Mouse (Mus musculus) c-Kit-positive CD71-negative TER-119-negative erythroid progenitor cells, embryonic 14.5 days (primary cell): ENCODE data around the gene Dnmt1.
A peak's percentile ranks its signal among the peaks of the same experiment; 100 is the strongest.

ENCODE experiments used
- DNase-seq: peaks from one replicate; pipeline ENCODE4 v3.0.0-alpha.2; 2013; ENCODE audit warnings: low read depth

Gene Dnmt1

DNA sequence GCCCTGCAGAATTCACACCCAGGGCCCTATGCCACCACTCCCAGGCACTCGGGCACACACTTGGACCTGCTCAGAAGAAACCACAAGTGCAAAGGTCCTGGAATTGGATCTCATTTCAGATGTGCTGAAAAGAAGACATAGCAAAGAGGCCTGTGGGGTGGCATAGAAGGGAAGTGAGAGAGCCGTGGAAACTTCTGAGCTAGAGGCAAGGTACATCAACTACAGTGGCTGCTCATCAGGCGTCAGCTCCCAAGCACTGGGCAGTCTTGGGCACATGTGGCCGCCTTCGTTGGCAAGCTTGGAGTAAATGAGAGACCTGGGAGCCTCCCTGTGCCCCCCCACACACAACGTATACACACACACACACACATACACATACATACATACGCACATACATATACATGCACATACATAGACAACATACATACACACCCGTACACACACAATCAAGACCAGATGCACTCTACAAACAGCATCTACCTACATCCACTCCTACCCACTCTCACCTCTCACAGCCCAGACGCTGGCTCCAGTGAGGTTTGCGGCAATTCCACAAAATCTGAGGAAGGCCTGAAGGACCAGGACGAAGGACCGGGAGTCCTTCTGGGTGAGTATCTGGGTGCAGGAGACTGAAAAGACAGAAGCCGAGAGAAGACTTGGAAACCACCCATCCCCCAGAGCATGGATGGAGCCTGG, 80.4 kb downstream of the Dnmt1 start, which contains the start of gene Angptl6:
TSS of gene Angptl6 (minus strand) at position 631 of the 696 bp plus-strand sequence.
- DNase-seq = no peak

GRCm38 (mm10) chr9:20878710-20879065, 81.0 kb downstream of the Dnmt1 start:
- DNase-seq = no peak

DNA sequence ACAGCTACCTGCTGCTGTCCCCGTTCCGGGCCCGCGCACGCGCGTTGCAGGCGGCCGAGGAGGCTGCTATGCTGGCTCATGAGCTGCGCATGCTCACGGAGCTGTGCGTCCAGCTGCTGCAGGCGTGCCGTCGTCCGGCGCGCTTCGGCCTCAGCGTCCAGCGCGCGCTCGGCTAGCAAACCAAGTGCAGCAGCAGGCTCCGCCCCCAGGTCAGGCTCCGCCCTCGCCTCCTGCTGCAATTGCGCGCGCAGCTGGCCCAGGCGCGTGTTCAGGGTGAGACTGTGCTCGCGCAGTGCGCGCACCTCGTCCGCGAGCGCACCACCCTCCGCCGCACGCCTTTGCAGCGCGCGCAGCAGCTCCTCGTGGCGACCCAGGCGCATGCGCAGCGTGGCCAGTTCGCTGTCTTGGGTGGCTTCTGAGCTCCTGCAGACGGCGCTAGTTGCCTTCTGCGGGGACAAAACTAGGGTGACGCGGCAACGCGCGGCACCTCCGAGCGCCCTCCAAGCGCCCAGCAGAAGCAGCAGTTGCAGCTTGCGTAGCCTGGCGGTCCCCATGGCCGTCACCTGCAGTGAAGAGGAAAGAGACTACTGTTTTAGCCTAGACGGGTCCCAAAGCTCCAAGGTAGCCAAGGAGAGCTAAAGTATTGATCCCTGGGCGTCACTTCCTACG, 81.5 kb downstream of the Dnmt1 start:
- peak; percentile 98 for DNase-seq

- DNase-seq = no peak
These were observed 82.3 kb downstream of the Dnmt1 start for GRCm38 (mm10) chr9:20877118-20878040.

- no peak for DNase-seq
These were observed 83.2 kb downstream of the Dnmt1 start for GRCm38 (mm10) chr9:20876318-20877117.

DNA sequence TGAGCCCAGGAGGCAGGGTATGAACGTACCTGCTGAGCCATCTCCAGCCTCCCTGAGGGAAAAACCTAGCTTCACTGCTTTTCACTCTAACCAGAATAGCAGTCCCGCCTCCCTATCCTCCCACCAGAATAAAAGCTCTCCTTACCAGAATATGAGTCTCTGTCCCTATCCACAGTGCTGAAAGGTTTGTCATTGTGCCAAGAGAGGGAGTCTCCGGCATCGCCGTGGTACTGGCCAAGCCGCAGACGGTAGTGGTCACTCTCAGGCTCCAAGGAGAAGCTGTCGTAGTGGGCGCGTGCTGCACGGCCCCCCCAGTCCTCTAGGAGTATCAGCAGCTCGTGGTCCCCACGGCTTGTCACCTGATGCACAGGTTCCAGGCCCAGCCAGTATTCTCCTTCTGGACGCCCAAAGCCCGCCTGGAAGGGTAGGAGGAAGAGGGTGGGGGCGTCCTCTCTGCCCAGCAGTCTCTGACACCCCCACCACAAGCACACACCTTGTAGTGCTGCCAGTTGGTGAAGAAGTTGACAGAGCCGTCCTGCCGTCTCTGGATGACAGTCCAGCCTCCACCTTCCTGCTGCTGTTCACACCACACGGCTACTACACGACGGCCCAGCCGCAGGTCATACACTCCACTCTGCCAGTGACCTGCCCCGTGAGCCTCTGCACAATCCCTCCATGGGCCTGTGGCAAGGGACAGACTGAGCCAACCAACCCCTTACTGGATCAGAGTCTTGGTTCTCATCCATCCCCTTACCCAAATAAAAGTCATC, 84.5 kb downstream of the Dnmt1 start:
- no peak for DNase-seq

DNA sequence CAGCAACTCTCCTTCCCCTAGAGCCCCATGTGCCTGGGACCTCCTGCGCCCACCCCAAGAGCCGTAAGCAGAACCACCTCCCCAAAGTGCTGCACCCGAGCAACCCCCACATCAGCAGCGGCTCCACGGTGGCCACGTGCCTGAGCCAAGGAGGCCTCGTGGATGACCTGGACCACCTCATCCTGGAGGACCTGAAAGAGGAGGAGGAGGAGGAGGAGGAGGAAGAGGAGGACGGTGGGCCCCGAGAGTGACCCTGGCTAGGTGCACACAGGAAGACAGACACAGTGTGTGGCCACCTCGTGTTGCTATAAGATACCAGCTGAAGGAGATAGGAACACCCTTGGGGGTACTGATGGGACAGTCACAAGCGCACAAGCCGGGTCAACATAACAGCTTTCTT, 86.2 kb downstream of the Dnmt1 start:
- no peak for DNase-seq

GRCm38 (mm10) chr9:20872991-20873390, 86.7 kb downstream of the Dnmt1 start:
- DNase-seq = no peak

DNA sequence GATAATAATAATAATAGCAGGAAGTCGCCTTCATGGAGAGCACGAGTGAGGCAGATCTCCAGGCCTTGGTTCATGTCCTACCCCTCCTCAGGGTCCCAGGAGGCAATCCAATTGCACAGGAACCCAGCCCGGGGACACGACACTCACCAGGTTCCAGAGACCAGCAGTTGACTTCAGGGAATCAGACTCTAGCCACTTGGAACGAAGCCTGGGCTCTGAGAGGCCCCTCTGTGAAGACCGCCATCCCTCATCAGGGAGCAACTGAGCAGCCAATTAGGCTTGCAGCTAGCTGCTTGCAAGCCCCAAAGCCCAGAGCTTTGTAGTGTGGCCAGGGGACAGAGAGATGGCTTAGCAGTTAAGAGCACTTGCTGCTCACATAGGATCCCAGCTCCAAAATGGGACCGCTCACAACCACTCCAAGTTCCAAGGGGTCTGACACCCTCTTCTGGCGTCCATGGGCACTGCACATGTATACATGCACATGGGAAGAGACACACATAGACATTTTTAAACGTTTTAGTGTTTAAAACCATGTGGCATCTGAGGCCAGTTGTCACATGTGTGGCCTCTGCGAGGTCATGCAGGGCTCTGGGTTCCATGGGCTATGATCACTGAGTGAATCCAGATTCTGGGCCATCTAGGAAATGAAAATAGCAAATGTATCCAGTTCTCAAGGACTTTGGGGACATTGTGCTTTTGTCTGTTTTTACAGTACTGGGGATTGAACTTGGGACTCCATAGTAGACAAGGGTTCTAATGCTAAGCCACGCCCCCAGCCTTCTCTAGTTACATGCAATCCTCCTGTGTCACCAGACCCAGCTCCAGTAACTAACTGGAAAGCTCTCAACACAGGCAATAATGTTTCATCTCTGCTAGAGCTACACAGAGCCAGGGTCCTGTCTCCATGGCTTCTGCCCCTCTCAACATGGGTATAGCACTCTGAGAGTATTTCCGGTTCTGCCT, 89.2 kb downstream of the Dnmt1 start:
- no peak for DNase-seq

DNA sequence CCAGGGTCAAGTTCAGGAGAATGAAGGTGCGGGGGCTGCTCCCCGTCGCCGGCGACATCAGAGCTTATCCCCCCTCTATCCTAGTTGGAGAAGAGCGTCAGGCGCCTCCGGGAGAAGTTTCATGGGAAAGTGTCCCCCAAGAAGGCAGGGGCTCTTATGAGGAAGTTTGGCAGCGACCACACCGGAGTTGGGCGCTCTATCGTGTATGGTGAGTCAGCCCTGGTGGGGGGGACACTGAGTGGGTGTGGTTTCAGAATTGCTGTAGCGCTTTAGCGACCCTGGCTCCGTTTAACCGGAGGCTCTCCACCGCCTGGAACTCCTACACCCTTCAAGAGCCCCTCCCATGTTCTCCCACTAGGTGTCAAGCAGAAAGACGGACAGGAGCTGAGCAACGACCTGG, 90.4 kb downstream of the Dnmt1 start:
- no peak for DNase-seq

- DNase-seq = no peak
These were observed 91.2 kb downstream of the Dnmt1 start, which contains the start of gene A230050P20Rik for GRCm38 (mm10) chr9:20868448-20869001. Gene A230050P20Rik (plus strand): TSS chr9:20868642.

DNA sequence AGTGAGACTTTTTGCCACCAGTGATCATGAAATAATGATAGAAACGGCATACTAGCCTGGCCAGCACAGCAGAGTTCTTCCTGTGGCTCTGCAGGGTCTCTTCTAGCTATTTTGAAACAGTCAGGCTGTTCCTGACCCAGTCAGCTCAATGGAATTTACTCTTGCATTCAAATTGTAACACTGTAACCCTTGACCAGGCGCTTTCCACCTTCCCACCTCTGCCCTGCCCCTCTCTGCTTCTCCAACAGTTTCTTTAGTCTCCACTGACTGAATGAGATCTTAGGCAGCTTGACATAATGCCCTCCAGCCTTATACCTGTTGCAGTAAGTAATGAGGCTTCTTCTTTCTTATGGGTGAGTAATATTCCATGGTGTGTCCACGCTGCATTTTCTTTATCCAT, 92.8 kb downstream of the Dnmt1 start:
- DNase-seq = no peak

GRCm38 (mm10) chr9:20862225-20862624, 97.5 kb downstream of the Dnmt1 start:
- no peak for DNase-seq

DNA sequence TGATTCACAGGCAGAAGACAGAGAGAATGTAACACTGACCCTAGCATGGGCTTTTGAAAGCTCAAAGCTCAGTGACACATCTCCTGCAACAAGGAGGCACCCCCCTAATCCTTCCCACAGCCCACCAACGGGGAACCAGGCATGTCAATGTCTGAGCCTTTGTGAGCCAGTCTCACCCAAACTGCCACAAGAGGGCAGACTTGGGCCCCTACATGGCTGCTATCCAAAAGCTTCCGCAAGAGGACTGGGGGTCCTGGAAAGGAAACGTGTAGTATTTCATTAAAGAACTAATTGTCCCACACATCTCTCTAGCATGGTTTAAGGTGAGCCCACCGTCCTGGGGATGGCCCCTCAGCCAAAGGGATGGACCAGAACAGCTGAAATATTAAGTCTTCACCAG, 97.9 kb downstream of the Dnmt1 start:
- no peak for DNase-seq

DNA sequence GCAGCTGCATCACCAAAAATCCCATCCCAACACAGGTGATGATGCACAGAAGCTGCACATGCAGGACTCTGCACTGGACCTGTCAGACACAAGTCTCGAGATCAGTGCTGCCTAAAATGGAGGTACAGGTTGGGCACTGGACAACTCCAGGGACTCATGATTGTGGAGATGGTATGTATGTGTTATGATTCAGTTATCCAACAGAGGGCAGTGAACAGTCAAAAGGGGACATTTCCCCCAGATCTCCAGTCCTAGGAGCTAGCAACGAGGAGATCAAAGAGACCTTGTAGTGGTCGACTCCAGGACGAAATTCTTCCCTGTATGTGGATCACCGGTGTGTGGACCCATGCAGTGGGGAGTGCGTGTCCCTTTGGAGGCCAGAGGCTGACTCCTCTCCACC, 99.8 kb downstream of the Dnmt1 start:
- no peak for DNase-seq
